Mouse (Mus musculus): ENCODE data around the gene Pold4.

GRCm38 (mm10) chr19:4226779-4227178, 4.9 kb upstream of the Pold4 start:
- TF ChIP-seq CTCF (IDR thresholded peaks at IDR 0.05) = no peak
- TF ChIP-seq EP300 (IDR thresholded peaks at IDR 0.05) = no peak

Data from lung, postnatal 0 days (tissue).